Mouse (Mus musculus) cerebellum, adult 9-11 months (tissue): ENCODE measurements at regions not wholly inside any gene's neighbourhood (a gene's known extent, or its start where the extent isn't known, plus 50 kb on each side); places are given as distances from the start of the nearest gene placed in this dataset.
A peak's percentile ranks its signal among the peaks of the same experiment; 100 is the strongest.

ENCODE experiments used
- DNase-seq: peaks from one replicate; pipeline ENCODE4 v3.0.0; 2022

DNA sequence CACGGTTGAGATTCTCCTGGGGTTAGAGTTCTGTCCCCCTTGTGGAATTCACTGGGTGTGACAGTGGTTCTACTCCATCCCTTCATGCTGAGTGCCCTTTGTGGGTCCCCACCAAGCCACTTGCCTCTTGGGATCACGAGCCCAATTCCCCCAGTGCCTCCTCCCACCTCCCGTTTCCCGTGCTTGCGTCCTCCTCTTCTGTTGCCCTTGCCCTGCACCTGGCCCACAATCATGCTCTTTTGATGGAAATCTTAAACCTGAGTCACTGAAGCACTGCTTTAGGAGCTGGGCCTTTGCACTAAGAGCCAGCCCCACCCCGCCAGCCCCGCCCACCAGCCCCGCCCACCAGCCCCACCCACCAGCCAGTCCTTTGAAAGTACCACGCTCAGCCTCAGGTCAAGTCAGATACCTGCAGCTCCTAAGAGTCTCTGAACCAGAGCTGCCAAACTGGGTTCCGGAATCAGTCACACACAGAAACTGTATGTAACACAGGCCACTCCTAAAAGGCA, 79.8 kb upstream of the Sertad2 start:
- DNase-seq = no peak

DNA sequence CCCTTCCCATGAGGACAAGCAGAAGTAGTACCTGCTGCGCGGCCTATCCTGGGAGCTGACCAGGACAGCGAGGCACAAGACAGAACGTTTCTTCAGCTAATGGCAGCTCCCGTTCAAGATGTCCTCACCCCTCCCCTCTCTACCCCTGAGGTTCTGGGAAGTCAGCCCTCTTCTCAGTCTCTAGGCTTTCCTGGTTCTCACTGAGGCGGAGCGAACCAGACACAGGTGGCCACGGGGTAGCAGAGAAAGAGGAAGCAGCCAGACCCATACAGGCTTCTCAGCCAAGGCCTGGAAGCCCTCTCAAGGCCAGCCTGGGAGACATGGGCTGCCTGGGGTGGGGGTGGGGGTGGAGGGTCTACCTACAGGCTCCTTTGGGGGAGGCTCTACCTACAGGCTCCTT, 78.5 kb upstream of the Sertad2 start:
- DNase-seq = no peak

DNA sequence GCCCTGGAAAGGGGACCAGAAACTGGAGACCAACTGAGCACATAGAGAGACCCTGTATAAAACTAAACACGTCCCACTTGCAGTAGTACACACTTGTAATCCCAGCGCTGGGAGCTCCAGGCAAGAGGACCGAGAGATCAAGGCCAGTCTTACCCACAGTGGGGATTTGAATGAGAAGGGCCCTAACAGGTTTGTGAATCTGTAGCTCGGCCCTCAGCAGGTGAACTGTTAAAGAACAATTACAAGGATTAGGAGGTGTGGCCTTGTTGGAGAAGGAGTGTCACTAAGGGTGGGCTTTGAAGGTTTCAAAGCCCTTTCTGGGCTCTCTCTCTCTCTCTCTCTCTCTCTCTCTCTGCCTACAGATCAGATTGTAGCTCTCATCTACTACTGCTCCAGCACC, 76.5 kb upstream of the Sertad2 start:
- no peak for DNase-seq

DNA sequence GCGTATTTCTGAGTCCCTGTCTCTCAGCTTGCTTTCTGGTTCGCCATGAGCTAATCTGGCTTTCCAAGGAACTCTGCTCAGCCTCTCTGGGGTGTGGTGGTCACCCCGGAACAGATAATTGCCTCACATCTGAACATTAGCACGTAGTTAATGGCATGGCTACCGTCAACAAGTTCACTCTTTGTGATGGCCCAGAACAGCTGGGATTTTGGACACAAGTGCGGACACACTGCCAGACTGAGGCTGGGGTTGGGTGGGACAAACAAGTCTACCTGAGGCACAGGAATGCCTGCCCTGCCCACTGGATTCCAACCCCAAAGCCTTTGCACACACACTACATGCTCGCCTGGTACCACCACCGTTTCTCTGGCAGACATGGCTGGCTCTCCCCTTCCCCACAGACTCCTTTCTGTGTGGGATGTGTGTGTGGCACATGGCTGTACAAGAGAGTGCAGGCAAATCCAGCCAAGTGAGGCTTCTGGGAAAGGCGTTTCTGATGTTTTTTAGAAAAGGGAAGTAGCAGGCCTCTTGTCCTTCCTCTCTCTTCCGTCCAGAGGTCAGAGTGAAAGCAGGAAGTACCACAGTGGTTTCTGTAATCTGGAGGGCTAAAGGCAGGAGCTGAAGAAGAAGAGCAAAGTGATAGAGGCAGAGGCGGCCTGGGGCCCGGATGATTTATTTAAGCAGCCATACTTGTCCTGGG, 74.6 kb upstream of the Sertad2 start:
- no peak for DNase-seq

DNA sequence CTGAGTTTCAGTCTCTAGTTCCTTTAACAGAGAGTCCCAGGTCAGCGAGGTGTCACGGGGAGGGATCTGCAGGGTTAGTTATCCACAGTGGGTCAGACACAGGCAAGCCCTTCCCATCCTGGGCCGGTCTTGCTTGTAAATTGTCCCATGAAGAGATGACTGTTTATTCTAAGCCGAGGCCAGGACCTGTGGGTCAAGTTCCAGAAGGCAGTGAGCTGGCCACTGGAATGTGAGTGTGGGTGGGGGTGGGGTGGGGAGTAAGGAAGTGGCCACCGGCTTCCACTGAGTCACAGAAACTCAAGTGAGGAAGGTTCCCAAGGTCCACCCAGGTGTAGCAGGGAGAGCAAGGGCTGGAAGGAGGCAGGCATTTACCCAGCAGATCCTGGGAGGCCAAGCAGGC, 73.7 kb upstream of the Sertad2 start:
- no peak for DNase-seq

DNA sequence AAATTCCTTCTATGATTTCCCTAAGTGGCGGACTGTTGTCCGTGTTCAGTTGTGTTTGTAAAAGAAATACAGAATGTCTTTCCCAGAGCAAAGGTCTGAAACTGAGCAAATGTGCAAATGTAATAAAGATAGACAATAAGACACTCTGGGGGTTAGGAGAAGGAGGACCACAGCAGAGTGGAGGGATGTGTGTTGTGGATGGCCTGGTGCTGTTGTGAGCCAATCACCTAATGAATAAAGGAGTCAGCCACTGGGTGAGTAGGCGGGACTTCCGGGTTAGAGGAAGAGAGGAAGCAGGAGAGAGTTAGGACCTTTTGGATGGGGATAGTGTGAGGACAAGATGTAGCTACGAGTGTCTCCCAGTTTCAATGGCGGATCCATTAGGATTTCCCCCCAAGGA, 72.7 kb upstream of the Sertad2 start:
- no peak for DNase-seq

DNA sequence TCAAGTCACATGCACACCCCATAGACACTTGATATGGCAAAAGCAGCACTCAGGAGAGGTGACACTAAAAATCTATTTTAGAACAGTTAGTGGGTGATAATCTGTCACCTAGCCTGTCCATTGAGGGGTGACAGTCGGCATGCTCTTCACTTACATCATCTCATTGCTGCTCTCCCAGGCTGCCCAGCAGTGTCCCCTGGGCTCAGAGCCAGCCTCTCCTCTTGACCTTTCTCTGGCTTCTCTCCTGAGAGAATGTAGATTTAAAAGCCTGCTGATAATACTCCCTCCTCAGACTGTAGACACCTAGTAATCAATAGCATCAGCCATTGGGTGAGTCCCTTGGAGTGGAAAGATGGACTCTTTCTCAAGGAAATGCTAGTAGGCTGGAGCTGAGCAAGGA, 70.7 kb upstream of the Sertad2 start:
- DNase-seq = no peak

DNA sequence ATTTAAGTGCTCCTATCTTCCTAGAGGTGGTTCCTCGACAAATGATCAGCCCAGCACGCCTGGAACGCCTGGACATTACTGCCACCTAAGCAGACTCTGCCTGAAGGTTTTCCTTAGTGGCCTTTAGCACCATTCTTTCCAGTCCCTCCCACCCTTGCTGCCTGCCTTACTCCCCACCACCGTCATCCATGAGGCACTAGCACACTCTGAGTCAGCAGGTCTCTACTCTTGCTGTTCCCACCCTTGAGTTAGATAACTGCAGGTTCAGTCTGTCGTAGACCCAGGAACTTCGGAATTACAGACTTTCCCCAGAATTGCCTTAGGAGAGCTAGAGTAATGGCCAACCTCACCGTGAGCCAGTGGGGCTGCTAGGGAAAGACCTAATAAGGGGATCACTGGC, 67.4 kb upstream of the Sertad2 start:
- no peak for DNase-seq

DNA sequence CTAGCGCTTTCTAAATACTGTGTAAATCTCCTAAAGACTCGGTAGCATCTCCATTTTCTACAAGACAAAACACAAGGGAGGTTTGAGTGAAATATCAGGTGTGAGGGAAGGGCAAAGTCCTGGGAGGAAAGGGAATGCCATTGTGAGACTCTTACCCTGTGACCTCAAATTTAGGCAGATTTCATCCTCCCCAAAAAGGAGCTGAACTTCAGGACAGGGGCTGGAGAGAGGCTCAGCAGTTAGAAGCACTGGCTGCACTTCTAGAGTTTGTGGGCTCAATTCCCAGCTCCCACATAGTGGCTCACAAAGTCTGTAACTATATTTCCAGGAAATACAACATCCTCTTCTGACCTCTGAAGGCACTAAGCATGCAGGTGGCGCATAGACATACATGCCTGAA, 66.6 kb upstream of the Sertad2 start:
- no peak for DNase-seq

DNA sequence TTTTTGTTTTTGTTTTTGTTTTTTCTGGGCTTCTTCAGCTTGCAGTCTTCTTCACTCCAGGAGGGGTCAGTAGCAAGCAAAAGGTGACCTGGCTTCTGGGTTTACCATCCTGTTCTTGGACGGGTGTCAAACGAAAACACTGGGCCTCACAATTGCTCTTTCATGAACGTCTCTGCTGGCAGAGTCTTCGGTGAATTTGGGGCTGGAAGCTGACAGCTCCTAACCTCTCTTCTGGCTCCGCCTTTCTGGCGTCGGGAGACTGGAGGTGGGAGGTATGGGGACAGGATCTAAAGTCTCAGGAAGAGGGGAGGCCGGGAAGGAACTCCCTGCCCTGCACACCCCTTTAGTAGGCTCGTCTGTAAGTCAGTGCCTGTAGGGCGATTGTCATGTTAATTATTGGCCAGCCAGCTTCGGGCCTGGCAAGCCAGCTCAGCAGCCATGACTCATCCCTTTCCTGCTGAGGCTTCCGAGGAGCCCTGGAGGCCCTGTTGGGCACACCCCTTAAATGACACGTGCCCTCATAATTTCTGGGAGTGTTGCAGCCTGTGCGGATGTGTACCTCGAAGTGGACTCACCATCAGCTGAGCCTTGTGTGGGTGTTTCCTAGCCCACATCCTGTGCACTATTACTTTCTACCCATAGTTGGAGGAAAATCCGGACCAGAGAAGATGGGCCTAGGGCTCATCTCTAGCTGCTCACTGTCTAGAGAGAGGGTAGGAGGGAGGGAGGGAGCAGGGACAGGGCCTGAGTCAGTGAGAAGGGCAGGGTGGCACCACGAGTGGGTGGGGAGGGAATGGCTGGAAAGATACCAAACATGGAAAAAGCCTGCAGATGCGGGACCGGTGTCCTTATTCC, 65.6 kb upstream of the Sertad2 start:
- DNase-seq = peak; percentile 64

DNA sequence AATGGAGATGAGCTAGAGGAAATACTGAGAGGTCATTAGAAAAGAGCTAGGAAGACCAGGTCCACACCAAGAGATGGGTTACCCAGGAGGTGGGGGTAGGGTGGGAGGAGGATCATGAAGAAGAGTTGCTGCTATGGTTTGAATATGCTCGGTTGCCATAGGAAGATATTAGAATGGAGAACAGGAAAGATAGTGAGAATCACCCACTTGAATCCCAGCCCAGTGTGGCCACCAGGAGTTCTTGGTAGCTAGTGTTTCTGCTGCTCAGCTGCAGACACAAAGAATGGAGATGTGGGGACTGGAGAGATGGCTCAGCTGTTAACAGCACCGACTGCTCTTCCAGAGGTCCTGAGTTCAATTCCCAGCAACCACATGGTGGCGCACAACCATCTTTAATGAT, 62.4 kb upstream of the Sertad2 start:
- no peak for DNase-seq

DNA sequence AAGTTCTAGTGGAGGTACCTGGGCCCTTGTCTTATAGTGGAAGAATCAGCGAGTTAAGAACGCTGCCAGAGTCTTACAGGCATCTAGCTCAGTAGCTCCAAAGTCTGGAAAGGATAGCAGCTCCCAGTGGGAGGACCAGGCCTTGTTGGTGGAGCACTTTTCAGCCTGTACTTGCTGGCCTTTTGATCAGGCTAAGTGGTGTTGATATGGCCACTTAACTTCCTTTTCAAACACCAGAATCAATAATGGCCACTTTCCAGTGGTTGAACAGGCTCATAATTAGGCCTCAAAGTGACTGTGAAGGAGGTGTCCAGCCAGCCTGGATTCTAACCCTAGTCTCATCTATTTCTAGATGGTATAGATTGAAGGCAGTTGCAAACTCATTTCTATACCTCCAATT, 57.7 kb upstream of the Sertad2 start:
- DNase-seq = no peak
